Mouse (Mus musculus): ENCODE measurements around the gene Gm37240. TPM values are rescaled to one million over a fixed set of nuclear protein-coding genes. Genes with fewer than 3 reads are reported as not detected.

The Gm37240 gene
- polyA plus RNA-seq, 1 experiment from 2014 or later = 5.2 TPM

GRCm38 (mm10) chr3:85691134-85691533 lies 196.2 kb downstream of the Gm37240 start:
- DNase-seq (ENCODE audit: low spot score) = no peak

GRCm38 (mm10) chr3:85688341-85688740 lies 199.0 kb downstream of the Gm37240 start:
- DNase-seq (ENCODE audit: low spot score) = no peak

GRCm38 (mm10) chr3:85685271-85685670 lies 202.0 kb downstream of the Gm37240 start:
- DNase-seq (ENCODE audit: low spot score) = no peak

DNA sequence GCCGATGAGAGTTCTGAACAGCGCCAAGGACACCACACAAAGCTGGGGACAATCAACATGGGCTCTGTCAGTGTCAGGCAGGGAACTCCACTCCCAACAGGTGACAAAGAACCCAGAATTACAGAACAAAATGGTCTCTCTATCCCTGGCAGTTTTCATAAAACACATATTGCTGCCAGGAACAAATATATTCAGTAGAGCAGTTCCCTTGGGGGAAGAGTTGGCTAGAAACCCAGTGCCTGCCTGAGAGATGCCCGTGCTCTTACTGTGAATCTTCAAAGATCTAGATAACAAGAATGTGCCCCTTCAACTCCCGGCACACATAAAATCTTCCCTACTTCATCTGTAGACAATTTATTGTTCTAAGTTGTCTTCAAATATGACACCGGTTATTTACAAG lies 203.7 kb downstream of the Gm37240 start:
- no peak for DNase-seq (ENCODE audit: low spot score)

DNA sequence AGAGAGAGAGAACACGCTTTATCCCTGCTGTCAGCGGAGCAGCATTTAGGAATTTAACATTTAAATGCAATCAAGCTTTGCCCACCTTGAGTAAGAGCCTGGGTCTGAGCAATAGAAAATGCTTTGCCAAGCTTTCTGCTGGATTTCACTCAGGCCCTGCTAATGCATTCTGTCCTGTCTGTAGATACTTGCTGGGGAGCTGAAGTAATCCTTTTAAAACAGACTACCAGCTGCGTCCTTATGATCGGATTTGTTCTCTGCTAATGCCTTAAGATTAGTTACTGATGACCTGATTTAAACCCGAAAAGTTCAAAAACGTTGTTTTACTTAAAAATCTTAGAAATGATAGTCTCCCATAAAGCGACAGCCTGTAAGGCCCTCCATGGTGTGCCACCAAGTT lies 206.2 kb downstream of the Gm37240 start:
- DNase-seq (ENCODE audit: low spot score) = no peak

- DNase-seq (ENCODE audit: low spot score) = no peak
These were observed 207.4 kb downstream of the Gm37240 start for GRCm38 (mm10) chr3:85679960-85680359.

GRCm38 (mm10) chr3:85679312-85679933 lies 207.9 kb downstream of the Gm37240 start:
- DNase-seq (ENCODE audit: low spot score) = no peak

DNA sequence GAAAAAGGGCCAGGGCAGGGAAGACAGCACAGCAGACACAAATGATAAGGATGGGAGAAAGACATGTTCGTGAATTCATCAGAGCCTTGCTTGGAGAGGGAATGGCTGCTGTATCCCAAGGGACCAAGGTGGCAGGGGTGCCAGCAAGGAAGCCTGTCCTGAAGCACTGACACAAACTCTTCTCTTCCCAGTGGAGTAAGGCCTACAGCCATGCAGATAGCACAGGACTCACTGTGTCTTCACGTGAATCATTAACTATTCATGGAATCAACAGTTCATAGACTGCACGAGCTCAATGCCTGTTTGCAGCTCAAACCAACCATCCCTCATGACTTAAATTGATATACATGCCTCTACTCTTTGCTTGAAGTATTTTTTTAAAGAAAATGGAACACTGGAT lies 209.4 kb downstream of the Gm37240 start:
- DNase-seq (ENCODE audit: low spot score) = no peak

DNA sequence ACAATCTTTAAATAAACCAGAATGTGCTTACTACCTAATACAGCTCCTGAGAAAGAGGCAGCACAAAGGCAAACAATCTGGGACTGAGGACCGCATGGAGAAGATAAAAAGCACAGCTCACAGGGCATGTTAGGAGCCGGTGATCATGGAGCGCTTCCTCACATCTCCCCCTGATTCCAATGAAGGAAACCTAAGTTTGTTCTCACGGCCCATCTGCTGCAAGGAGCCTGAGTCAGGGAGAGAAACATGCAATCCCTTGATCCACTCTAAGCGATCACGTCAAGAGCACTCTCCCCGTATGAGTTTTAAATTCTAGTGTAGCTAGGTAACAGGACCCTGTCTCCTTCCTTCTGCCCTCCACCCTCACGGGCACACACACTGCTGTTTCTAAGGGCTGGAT lies 210.2 kb downstream of the Gm37240 start:
- DNase-seq (ENCODE audit: low spot score) = no peak

DNA sequence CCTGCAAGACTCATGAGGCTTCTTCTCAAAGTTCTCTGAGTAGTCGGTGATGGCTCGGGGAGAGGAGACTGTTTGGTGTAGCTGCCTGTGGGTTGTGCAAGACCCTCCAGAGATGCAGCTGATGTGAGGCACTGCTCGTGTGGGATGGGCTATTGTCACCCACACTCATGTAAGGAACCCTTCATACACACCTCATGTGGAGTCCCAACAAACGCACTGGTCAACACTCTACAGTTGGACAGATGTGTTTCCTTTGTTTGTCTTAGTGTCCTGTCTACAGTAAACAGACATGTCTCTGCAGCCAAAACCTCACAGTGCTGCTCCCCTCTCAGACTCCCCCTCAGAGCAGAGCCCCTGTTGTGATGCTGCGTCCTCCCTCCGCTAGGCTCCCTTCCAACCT lies 217.5 kb downstream of the Gm37240 start:
- DNase-seq (ENCODE audit: low spot score) = no peak

GRCm38 (mm10) chr3:85667683-85668082 lies 219.6 kb downstream of the Gm37240 start:
- DNase-seq (ENCODE audit: low spot score) = no peak

GRCm38 (mm10) chr3:85666736-85667135 lies 220.6 kb downstream of the Gm37240 start:
- no peak for DNase-seq (ENCODE audit: low spot score)

- no peak for DNase-seq (ENCODE audit: low spot score)
These were observed 221.2 kb downstream of the Gm37240 start for GRCm38 (mm10) chr3:85666166-85666565.

DNA sequence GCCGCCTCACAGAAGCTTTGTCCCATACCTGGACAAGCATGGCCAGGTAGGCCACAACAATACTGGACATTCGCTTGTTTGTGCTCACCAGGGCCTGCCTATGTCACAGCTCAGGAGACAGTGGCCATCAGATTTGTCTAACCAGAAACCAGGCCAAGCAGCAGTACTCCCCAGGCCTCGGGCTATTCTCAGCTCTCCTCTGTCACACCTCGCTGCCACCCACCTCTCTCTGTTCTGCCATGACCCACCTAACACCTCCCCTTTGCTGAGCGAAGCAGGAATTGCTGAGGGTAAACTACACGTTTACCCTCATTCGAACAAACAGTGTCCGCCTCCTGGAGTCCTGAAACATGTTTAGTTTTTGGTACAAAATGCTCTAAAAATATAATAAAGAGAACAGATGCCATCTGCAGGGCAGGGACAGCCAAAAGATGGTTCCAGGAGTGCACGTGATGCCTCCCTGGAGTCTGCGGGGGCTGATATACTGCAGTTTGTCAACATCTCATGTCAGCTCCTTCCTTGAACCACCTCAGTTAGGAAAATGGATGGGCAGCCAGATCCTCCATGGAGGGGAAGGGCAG lies 222.6 kb downstream of the Gm37240 start:
- DNase-seq (ENCODE audit: low spot score) = no peak

DNA sequence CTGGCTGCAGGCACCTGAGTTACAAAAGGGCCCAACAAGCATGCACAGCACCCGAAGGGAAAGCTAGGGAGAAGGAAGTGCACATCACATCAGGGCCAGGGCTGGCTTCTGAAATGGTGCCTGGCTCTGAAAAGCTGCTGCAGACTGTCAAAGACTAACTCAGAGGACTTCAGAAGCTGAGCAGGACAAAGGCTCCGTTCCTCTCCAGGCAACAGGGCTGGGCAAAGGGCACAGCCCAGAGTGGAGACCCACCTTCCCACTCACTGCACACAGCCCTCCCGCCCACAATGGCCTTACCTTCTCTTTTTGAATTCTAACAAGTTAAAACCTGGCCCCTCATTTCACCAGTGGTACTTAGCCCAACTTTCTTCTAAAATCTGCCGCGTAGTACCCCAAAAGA lies 223.5 kb downstream of the Gm37240 start:
- no peak for DNase-seq (ENCODE audit: low spot score)

- DNase-seq (ENCODE audit: low spot score) = no peak
These were observed 225.1 kb downstream of the Gm37240 start for GRCm38 (mm10) chr3:85661926-85662813.

- no peak for DNase-seq (ENCODE audit: low spot score)
These were observed 227.6 kb downstream of the Gm37240 start for GRCm38 (mm10) chr3:85659681-85660080.

DNA sequence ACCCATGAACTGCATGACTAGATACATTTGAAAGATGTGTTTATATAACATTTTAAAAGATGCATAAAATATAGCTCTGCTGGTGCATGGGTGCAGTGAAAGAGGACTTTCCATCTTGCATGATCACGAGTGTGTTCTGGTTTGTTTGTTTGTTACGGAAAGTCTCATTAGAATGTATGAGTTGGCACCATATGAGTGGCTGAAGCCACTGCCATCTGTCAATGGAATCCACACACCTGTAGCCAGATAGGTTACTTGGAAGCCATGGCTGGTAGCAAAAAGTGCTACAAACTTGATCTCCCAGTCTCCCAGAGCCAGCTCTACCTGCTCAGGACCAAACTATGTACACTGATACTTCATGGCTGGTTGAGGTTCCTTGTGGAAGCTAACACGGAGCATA lies 231.8 kb downstream of the Gm37240 start:
- DNase-seq (ENCODE audit: low spot score) = no peak

DNA sequence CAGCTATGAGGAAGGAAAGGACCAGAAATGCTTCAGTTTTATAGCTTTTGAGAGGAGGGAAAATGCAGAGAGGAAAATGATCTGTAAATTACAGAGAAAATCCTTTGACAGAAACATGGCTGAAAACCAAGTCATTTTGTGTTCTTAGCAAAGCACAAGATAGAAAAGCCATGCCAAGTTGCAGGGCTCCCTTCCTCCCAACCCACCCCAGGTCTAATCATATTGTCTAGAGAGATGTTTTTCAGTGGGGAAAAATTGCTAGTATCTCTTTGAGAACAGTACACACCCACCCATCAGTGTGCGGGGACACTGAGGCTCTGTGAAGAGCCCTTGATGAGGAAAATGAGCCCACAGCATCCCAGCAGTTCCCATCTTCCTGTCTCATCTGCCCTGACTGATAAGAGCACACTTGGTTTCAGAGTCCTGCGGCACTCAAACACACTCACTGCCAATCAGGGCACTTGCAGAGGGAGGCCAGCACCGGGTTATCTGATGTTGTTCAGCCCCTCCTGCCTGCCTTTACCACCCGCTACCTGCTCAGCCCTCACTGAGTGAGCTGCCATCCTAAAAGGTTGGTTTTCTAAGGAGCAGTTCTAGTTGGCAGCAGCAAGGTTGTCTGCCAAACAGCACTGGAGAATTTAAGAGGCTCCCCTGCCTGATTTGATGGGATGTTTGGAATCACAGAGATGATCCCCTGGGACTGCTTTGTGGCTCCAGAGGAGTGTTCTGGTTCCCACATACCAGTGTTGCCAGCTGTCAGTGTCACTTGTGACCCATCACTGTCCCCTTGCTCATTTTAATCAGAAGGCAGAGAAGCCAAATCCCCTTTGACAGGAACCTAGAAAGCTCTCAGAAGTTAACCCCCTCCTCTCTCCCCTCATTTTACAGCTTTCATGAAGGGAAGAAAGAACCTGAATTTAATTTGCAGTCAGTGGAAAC lies 234.3 kb downstream of the Gm37240 start:
- DNase-seq (ENCODE audit: low spot score) = no peak

GRCm38 (mm10) chr3:85649176-85649575 lies 238.1 kb downstream of the Gm37240 start:
- no peak for DNase-seq (ENCODE audit: low spot score)

DNA sequence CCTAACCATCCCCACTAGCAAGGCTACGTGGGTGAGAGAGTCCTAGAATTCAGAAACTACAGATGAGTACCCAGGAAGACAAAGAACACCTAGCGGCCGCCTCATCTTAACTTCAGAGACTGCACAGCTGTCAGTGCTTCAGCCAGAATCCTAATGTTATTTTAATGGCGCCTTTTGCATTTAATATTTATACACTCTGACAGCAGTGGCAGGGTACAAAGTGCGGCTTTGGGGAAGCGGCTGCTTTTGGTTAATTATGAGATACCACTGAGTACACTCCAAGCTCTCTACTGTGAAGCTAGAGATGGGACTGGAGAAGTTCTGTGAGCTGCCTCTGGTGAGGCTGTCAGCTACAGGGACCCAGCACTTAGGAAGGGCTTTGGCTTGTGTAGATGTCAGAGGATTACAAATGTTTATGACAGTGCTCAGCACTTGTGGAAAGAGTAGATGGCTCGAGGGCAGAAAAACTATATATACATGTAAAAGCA lies 241.8 kb downstream of the Gm37240 start:
- DNase-seq (ENCODE audit: low spot score) = no peak

All from thymus, postnatal 0 days (tissue).